Mouse (Mus musculus) heart, embryonic 14.5 days (tissue): ENCODE results near the gene Cep95. TPM values are rescaled to one million over a fixed set of nuclear protein-coding genes. Genes with fewer than 3 reads are reported as not detected.
A peak's percentile ranks its signal among the peaks of the same experiment; 100 is the strongest.
"Not testable (repeated sequence)": the region's sequence is repeated elsewhere in the genome, so short reads cannot be mapped to it uniquely, and the experiment has no call there.

ENCODE experiments used
- ATAC-seq: fragments of 200-750 bp; cut with Nextera tagmentation; 2 replicates; pipeline ENCODE4 v1.8.0; 2017; ENCODE audit warnings: low read depth, moderate TSS enrichment; ENCODE audit not compliant: insufficient number of reproducible peaks, insufficient read depth, low FRiP score
- H3K27ac ChIP-seq, 2 experiments: fragments of 200-500 bp in 1 of 2; fragments of 300-500 bp in 1 of 2; sonication (generic) in 1 of 2; replicated peaks in 1 of 2; 2 replicates each; pipeline ENCODE4 v1.5.1; 2012 to 2014; ENCODE audit warnings: low read depth in 2 of 2, low read length in 2 of 2, control low read depth in 1 of 2, mild to moderate bottlenecking in 1 of 2, mixed read lengths in 1 of 2; ENCODE audit not compliant: control insufficient read depth in 1 of 2, insufficient read depth in 1 of 2
- H3K27me3 ChIP-seq: fragments of 300-500 bp; sonication (generic); 2 replicates; pipeline ENCODE4 v1.6.1; 2014; ENCODE audit warnings: mild to moderate bottlenecking, low read length, control low read depth; ENCODE audit not compliant: control insufficient read depth, insufficient read depth
- H3K36me3 ChIP-seq: fragments of 300-500 bp; sonication (generic); 2 replicates; pipeline ENCODE4 v1.6.1; 2014; ENCODE audit warnings: mild to moderate bottlenecking, control low read depth, low read length, mixed read lengths; ENCODE audit not compliant: control insufficient read depth, insufficient read depth
- H3K4me1 ChIP-seq, 2 experiments: fragments of 200-500 bp in 1 of 2; fragments of 300-500 bp in 1 of 2; sonication (generic) in 1 of 2; 2 replicates each; pipeline ENCODE4 v1.6.1; 2012 to 2014; ENCODE audit warnings: low read length in 2 of 2, control low read depth in 1 of 2, mixed read lengths in 1 of 2; ENCODE audit not compliant: control insufficient read depth in 2 of 2, insufficient read depth in 2 of 2
- H3K4me2 ChIP-seq: fragments of 300-500 bp; sonication (generic); 2 replicates; pipeline ENCODE4 v1.6.1; 2014; ENCODE audit warnings: mild to moderate bottlenecking, low read length
- H3K4me3 ChIP-seq, 2 experiments: fragments of 200-500 bp in 1 of 2; fragments of 300-500 bp in 1 of 2; sonication (generic) in 1 of 2; 2 replicates each; pipeline ENCODE4 v1.5.1; 2012 to 2014; ENCODE audit warnings: low read length in 2 of 2, mild to moderate bottlenecking in 2 of 2, control low read depth in 1 of 2, low read depth in 1 of 2, moderate library complexity in 1 of 2; ENCODE audit not compliant: control insufficient read depth in 1 of 2, insufficient read depth in 1 of 2
- H3K9ac ChIP-seq: fragments of 300-500 bp; sonication (generic); 2 replicates; pipeline ENCODE4 v1.6.1; 2014; ENCODE audit warnings: mild to moderate bottlenecking, low read length
- H3K9me3 ChIP-seq: fragments of 300-500 bp; sonication (generic); 2 replicates; pipeline ENCODE4 v1.6.1; 2016; ENCODE audit warnings: low read length, control low read depth; ENCODE audit not compliant: control insufficient read depth
- WGBS: fragments of 180-500 bp; shearing (Covaris S2); extraction: QIAGEN DNeasy Blood & Tissue Kit; methylation state at CpG from one replicate; pipeline ENCODE4 v1.1.7; 2014; 5-methylcytosine and 5-hydroxymethylcytosine counted together
- polyA plus RNA-seq: library from polyadenylated mRNA; unstranded; fragments of >200 nt; fragmentation: Nextera tagmentation; extraction: Ambion mirVana; gene quantifications from 2 replicates; pipeline ENCODE4 v1.2.1, GENCODE M21; 2014

Cep95 gene
- 12.9 and 14.4 TPM in 2 replicates for polyA plus RNA-seq

GRCm38 (mm10) chr11:106788775-106789459 is at the start of gene Cep95, which contains the start of gene Ddx5:
TSS of gene Cep95 (plus strand) at chr11:106789252.
TSS of gene Ddx5 (minus strand) at chr11:106789185.
- Histone ChIP-seq H3K4me3 (peak within 1 kb of the TSS; percentile 79 to 94), H3K4me1 (peaks cover 0 to 26% of the 10 kb centered on the region in 2 experiments; a peak in 2 of 4 replicates), H3K27ac (peak within 1 kb of the TSS; percentile 95 to 99), H3K4me2 (peak within 1 kb of the TSS; percentile 79), H3K27me3 (no peaks in the 10 kb centered on the region), H3K36me3 (peaks cover 58% of the 10 kb centered on the region), H3K9ac (peak within 1 kb of the TSS; percentile 87), H3K9me3 (no peaks in the 10 kb centered on the region)
- ATAC-seq = peak; percentile 89
- WGBS = under 1% methylated on average over 58 of the region's 58 CpGs

DNA sequence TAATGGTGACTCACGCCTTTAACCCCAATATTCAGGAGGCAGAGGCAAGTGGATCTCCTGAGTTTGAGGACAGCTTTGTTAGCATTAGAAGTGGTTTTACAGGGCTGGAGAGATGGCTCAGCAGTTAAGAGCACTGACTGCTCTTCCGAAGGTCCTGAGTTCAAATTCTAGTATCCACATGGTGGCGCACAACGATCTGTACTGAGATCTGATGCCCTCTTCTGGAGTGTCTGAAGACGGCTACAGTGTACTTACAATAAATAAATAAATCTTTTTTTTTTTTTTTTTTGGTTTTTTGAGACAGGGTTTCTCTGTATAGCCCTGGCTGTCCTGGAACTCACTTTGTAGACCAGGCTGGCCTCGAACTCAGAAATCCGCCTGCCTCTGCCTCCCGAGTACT is 48.3 kb upstream of the Cep95 start:
- H3K9ac ChIP-seq, H3K27me3 ChIP-seq, H3K4me3 ChIP-seq, H3K36me3 ChIP-seq, ATAC-seq, H3K9me3 ChIP-seq, H3K4me2 ChIP-seq, H3K4me1 ChIP-seq, H3K27ac ChIP-seq: not testable (repeated sequence)
- 94% methylated on average over 6 of the region's 8 CpGs for WGBS

DNA sequence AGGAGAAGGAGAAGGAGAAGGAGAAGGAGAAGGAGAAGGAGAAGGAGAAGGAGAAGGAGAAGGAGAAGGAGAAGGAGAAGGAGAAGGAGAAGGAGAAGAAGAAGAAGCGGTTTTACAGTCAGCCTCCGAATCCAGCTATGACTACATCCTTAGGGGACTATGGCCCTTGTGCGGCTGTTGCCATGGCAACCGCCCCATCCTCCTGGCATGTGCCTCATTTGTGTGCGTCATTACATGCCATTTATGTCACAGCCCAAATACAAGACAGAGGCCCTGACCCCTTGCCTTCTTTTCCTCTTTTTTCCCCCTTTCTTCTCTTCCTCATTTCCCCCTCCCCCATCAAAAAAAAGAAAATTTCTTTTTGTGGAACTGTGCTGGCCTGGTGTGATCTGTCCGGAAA is 47.8 kb upstream of the Cep95 start:
- H3K4me1 ChIP-seq = peaks cover 3% of the 10 kb centered on the region in 2 experiments; a peak in 1 of 4 replicates
- 77% methylated on average over 6 of the region's 6 CpGs for WGBS
- ATAC-seq = no peak

DNA sequence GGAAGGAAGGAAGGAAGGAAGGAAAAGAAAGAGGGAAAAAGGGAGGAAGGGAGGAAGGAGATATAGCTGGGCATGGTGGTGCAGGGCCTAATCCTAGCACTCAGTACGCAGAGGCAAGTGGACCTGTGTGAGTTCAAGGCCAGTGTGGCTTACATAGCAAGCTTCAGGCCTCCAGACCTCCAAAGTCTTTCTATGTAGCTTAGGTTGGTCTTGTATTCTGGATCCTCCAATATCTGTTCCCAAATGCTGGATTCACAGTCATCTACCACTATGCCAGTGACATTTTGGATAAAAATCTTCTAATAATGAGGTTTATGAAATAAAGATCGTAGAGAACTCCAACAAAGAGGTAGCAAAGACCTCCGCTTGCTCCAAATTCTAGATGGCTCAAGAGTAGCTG is 47.2 kb upstream of the Cep95 start:
- no peak; the same call in 1 of the 2 replicates for ATAC-seq
- no peaks in the 10 kb centered on the region for H3K36me3 ChIP-seq
- H3K27me3 ChIP-seq = no peaks in the 10 kb centered on the region
- no peak overlapping the region for H3K4me2 ChIP-seq
- WGBS = 84% methylated on average over 3 of the region's 3 CpGs
- H3K4me1 ChIP-seq = peaks cover 3% of the 10 kb centered on the region in 2 experiments; a peak in 1 of 4 replicates
- no peak overlapping the region for H3K27ac ChIP-seq
- H3K9ac ChIP-seq = no peak overlapping the region
- H3K4me3 ChIP-seq = no peak overlapping the region
- no peaks in the 10 kb centered on the region for H3K9me3 ChIP-seq

More for the DNA sequence above, 47.8 kb upstream of the Cep95 start:
- no peak overlapping the region for H3K4me2 ChIP-seq
- H3K27ac ChIP-seq = no peak overlapping the region
- H3K9me3 ChIP-seq = no peaks in the 10 kb centered on the region
- no peaks in the 10 kb centered on the region for H3K36me3 ChIP-seq
- H3K4me3 ChIP-seq = no peak overlapping the region
- no peak overlapping the region for H3K9ac ChIP-seq
- no peaks in the 10 kb centered on the region for H3K27me3 ChIP-seq

DNA sequence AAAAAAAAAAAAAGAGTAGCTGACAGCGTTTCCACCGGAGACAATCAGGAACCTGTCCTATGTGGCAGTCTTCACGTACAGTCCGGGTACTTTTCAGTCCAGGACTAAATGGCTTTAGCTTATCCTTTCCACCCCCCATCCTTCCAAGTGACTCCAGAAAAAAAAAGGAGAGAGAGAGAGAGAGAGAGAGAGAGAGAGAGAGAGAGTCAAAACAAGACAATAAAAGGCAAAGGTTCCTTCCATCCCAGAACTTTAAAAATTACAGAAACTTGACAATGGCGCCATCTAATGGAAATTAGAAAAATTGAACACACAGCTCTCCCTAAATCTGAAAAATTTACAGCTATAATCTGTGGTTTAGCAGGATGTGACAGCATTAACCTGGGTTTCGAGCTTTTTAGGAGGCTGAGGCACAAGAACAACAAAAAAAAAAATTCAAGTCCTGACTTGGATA is 46.6 kb upstream of the Cep95 start:
- H3K9me3 ChIP-seq = no peaks in the 10 kb centered on the region
- ATAC-seq = no peak
- H3K27me3 ChIP-seq = no peaks in the 10 kb centered on the region
- H3K27ac ChIP-seq = no peak overlapping the region
- H3K4me3 ChIP-seq = no peak overlapping the region
- no peak overlapping the region for H3K4me2 ChIP-seq
- no peak overlapping the region for H3K9ac ChIP-seq
- H3K4me1 ChIP-seq = peaks cover 0 to under 1% of the 10 kb centered on the region in 2 experiments; a peak in 1 of 4 replicates
- no peaks in the 10 kb centered on the region for H3K36me3 ChIP-seq
- 46% methylated on average over 6 of the region's 6 CpGs for WGBS

DNA sequence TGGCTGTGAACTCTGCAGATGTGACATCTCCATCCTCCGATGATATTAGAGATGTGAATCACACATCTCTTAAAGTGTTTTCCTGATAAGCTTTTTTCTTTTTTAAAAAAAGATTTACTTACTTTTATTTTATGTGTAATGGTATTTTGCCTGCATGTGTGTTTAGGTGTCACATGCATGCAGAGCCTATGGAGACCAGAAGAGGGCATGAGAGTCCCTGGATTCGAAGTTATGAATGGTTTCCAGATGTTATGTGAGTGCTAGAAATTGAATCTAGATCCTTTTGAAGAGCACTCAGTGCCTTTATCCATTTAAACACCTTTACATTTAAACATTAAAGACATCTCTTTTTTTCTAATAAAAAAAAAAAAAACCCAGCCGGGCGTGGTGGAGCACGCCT is 44.1 kb upstream of the Cep95 start:
- 0 out of 2 replicates have a peak, but pooled peaks cover 3% of the 10 kb centered on the region for H3K9me3 ChIP-seq
- H3K4me2 ChIP-seq = no peak overlapping the region
- no peaks in the 10 kb centered on the region for H3K27me3 ChIP-seq
- 88% methylated on average over 5 of the region's 5 CpGs for WGBS
- H3K9ac ChIP-seq = no peak overlapping the region
- H3K4me3 ChIP-seq = no peak overlapping the region
- no peaks in the 10 kb centered on the region for H3K36me3 ChIP-seq
- ATAC-seq = no peak
- no peaks in the 10 kb centered on the region for H3K4me1 ChIP-seq
- H3K27ac ChIP-seq = no peak overlapping the region

DNA sequence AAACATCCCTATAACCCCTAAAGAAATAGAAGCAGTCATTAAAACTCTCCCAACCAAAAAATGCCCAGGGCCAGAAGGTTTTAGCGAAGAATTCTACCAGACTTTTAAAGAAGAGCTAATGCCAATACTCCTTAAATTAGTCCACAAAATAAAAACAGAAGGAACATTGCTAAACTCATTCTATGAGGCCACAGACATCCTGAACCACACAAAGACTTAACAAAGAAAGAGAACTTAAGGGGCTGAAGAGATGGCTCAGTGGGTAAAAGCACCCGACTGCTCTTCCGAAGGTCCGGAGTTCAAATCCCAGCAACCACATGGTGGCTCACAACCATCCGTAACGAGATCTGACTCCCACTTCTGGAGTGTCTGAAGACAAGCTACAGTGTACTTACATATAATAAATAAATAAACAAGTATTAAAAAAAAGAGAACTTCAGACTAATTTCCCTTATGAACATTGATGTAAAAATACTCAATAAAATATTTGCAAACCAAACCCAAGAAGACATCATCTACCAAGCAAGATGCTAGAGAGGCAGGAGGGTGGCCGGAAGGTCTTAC is 39.4 kb upstream of the Cep95 start:
- not testable (repeated sequence) for H3K27me3 ChIP-seq, H3K36me3 ChIP-seq, H3K4me2 ChIP-seq, H3K27ac ChIP-seq, H3K4me3 ChIP-seq, H3K9me3 ChIP-seq, H3K9ac ChIP-seq, H3K4me1 ChIP-seq, ATAC-seq
- WGBS = 95% methylated on average over 7 of the region's 7 CpGs
